Mouse (Mus musculus): ENCODE data around the gene Hcn3. TPM values are rescaled to one million over a fixed set of nuclear protein-coding genes. Genes with fewer than 3 reads are reported as not detected.

Hcn3 gene
- total RNA-seq (2021), result 10 to 100 TPM; 11.8 to 12.1 TPM

GRCm38 (mm10) chr3:89159616-89160344, at the start of gene Hcn3:
Gene Hcn3, minus strand, starts transcription at chr3:89160196.
- DNase-seq, result peak in 1 of 2 experiments; percentile 38

GRCm38 (mm10) chr3:89209731-89210130, 49.7 kb upstream of the Hcn3 start:
- DNase-seq, result no peak

- DNase-seq, result no peak
These were observed 48.7 kb upstream of the Hcn3 start for GRCm38 (mm10) chr3:89208736-89209135.

GRCm38 (mm10) chr3:89208075-89208657, 48.2 kb upstream of the Hcn3 start:
- DNase-seq, result no peak

GRCm38 (mm10) chr3:89206695-89207094, 46.7 kb upstream of the Hcn3 start:
- DNase-seq, result no peak

GRCm38 (mm10) chr3:89206079-89206478, 46.1 kb upstream of the Hcn3 start:
- no peak for DNase-seq

- no peak for DNase-seq
These were observed 43.1 kb upstream of the Hcn3 start for GRCm38 (mm10) chr3:89203142-89203514.

GRCm38 (mm10) chr3:89202253-89203141, 42.5 kb upstream of the Hcn3 start, which contains the start of gene Gba:
Gene Gba, plus strand, starts transcription at chr3:89202928.
- DNase-seq, result peak; percentile 72 to 78

GRCm38 (mm10) chr3:89199839-89200238, 39.8 kb upstream of the Hcn3 start:
- no peak for DNase-seq

- peak; percentile 78 to 79 for DNase-seq
These were observed 36.2 kb upstream of the Hcn3 start for GRCm38 (mm10) chr3:89195979-89196877.

GRCm38 (mm10) chr3:89193853-89194252, 33.9 kb upstream of the Hcn3 start:
- no peak for DNase-seq

GRCm38 (mm10) chr3:89193351-89193750, 33.4 kb upstream of the Hcn3 start:
- DNase-seq, result no peak

GRCm38 (mm10) chr3:89190436-89190835, 30.4 kb upstream of the Hcn3 start:
- DNase-seq, result no peak

GRCm38 (mm10) chr3:89188478-89188875, 28.5 kb upstream of the Hcn3 start:
- no peak for DNase-seq

- no peak for DNase-seq
These were observed 27.9 kb upstream of the Hcn3 start for GRCm38 (mm10) chr3:89187690-89188477.

- DNase-seq, result no peak
These were observed 27.2 kb upstream of the Hcn3 start for GRCm38 (mm10) chr3:89187197-89187596.

GRCm38 (mm10) chr3:89183959-89184315, 23.9 kb upstream of the Hcn3 start:
- DNase-seq, result peak in 1 of 2 experiments; percentile 44

- peak; percentile 93 to 94 for DNase-seq
These were observed 23.3 kb upstream of the Hcn3 start, which contains the start of gene Fam189b for GRCm38 (mm10) chr3:89183058-89183958. Gene Fam189b, plus strand, starts transcription at chr3:89183143.

- no peak for DNase-seq
These were observed 22.6 kb upstream of the Hcn3 start for GRCm38 (mm10) chr3:89182531-89183057.

Data from layer of hippocampus, postnatal 36 days (tissue).